Mouse (Mus musculus): Measurements from ENCODE around the gene Rgs5. TPM values are rescaled to one million over a fixed set of nuclear protein-coding genes. Genes with fewer than 3 reads are reported as not detected.

Rgs5 gene
- 100 to 1,000 TPM; 120 to 184 (median 133) TPM for total RNA-seq (2022)

DNA sequence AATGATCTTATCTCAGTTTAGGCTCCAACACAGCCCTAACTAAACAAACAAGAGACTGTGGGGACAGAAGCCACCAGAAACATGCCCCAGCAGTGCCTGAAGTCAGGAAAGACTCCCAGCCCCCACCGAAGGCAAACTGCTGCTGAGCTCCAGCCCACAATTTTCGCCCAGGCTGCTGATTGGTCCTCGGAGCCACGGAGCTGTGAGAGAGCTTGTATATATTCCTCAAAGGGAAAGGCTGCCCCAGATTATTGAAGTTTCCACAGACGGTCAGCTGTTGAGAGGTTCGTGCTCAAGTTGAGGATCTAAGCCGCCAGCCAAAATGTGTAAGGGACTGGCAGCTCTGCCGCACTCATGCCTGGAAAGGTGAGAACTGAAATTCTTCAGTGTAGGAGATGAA is at the start of gene Rgs5:
Gene Rgs5 (plus strand): TSS at position 246 of the 400 bp plus-strand sequence.
- DNase-seq (ENCODE audit: low spot score in 2 of 2), result peak in 1 of 2 experiments; percentile 16

DNA sequence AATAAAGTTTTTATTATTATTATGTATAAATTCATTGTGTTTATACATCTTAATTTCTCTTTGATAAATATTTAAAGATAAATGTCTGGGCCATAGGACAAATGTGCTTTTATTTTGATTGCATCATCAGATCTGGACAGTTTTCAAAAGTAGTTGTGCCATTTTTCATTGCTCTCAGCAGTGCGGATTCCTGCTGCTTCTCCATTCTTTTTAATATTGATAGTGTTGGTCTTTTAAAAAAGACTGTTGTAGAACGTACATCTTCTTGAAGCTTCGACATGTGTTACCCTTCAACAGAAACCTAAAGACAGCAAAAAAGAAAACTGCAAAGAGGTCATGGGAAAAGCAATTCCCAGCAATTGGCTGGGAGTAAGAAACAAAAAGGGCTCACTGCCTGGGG is 49.1 kb upstream of the Rgs5 start:
- DNase-seq (ENCODE audit: low spot score in 2 of 2), result no peak

DNA sequence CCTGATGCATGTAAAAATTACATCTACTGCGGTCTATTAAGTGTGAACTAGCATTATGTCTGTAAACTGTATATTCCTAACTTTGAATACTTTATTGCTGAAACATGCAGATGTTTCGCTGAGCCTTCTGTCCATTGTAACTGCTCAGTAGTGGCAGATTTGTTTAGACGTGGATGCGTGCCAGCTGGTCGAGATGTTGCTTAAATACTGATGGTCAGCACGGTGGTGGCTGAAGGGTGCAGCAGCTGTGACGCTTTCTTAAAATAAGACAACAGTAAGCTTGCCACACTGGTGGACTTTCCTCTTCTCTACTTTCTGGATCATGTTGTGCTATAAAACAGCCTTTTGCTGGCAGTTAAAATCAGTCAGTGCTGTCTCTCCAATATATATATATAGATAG is 25.6 kb upstream of the Rgs5 start:
- DNase-seq (ENCODE audit: low spot score in 2 of 2), result no peak

DNA sequence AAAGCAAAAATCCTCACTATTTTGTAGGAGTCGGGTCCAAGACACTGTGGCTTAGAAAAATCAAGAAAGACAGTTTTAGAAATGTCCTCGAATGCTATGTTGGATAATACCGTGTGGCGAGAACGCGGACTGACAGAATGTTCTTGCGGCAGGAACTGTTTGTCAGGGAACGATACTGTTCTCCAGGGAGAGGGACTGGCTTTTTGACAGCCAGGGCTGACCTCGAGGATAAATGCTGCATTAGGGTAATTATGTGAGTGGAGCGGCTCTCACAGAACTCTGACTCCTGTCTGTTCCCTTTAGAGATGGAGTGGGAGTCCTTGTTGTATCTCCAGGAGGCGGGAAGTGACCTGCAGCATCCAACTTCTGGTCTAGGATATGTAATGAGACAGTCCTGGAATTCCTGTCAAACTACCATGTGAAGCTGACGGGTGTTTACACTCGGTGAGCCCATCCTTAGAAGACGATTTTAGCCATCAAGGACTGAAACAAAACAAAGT is 18.0 kb upstream of the Rgs5 start:
- DNase-seq (ENCODE audit: low spot score in 2 of 2), result peak in 1 of 2 experiments; percentile 11

DNA sequence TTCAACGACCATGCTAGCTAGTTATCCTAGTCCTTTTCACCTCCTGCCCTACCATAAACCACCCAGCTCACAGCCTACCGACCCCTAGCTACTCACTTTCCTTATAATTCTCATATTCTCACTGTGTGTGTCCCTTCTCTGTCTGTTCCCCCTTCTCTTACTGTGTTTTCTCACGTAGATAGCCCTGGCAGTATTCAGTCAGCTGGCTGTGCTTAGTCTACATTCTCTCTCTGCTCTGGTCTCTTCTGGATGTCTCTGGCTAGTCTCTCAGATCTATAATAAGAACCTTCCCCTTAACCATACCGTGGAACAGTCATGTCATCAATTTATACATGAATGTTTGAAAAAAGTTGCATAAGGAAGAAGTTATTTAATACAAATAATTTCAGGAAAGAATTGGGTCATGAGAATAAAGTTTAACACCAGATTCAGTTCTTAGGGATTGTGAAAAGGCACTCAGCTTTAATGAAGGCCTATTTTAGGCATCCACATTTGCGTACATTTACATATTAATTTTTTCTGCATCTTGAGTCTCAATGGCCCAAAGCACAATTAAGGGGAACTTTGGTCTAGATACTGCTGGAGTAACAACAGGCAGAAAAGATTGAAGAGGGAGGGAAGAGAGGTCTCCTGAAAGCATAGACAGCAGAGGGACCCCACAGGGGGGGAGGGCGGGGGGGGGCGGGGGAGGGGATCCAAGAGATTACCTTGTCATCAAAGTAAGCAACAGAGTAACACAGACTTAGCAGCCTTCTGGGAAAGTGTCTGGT is 10.2 kb upstream of the Rgs5 start:
- no peak for DNase-seq (ENCODE audit: low spot score in 2 of 2)

DNA sequence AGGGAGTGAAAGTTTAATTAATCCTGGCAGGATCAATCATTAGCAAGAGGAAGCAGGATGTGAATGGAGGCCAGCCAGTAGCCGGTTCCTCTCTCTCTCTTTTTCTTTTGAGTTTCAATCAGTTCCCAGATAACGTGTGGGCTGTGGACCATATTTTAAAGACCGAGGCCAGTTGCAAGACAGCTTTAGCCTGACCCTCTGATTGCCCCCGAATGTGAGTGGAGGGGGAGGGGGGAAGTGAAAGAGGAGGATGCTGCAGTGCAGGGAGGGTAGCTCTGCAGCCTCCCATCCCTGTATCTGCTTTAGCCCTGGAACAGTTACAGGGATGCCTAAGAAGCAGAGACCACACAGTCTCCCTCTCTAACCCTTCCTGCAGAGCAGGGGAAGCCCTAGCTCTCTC is 4.2 kb downstream of the Rgs5 start:
- DNase-seq (ENCODE audit: low spot score in 2 of 2), result no peak

DNA sequence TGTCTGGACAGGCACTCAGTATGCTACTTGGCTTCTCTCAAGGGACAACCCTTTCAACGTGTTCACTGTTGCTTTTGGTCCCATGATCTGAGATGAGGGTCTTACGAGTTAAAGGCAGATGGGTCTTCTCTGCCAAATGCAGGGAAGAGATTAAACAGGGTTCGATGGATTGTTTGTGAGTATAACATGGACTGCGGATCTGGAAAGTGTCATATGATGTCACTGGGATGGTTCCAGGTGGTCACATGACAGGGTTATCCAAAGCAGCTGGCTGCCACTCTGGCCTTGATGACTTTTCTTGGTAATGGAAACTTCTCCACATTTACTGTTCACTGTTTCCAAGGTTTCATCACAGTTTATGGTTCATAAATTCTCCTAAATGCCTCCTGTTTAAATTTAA is 12.0 kb downstream of the Rgs5 start:
- DNase-seq (ENCODE audit: low spot score in 2 of 2), result no peak

DNA sequence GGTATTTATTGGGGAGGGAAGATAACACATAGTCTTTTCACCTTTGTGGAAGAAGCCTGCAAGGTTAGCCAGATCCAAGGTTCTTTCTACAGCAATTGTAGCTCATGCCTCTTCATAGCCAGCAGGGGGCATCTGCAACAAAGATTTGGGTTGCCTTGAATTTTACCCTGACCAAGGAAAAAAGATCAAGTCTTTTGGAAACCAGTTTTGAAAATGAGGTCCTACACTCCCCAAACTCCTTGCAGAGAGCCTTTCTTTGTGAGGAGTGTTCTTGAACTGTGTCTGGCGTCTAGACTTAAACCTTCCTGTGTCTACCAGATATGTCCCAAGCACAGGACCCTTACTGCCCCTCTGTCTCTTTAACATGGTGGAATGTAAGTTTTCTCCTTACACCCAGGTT is 15.4 kb downstream of the Rgs5 start:
- DNase-seq (ENCODE audit: low spot score in 2 of 2), result no peak

DNA sequence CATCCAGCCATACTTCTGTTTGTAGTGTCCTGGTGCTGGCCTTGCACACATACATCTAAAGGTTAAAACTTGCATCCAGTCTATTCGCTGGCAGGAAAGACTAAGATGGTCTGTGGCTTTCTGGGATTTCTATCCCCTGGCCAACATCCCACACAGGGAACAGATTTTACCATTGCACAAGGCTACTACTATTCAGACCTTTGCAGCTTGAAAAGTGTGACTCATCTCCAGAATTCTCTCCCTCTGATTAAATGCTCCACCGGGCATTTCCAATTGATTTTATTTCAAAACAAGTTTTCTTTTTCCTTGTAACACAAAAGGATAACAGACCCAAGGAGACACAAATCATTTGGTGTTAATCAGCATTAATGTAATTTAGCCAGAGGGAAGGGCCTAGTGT is 16.5 kb downstream of the Rgs5 start:
- DNase-seq (ENCODE audit: low spot score in 2 of 2), result no peak

DNA sequence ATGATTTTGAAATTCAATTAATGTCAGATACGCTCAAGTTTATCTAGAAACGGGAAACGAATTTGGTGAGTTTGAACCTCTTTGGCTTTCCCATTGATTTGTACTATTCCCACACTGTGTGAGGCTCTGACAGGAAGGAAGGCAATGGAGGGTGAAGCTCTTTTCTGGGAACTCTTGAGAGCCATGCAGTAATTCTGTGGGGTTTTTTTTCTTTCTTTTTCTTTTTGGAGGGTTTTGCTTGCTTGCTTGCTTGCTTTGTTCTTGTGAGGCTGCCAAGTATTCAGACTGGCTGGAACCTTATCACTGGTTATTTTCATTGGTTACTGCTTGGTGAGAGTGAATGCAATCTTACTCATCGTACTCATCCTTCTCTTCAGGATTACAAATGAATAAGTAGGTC is 17.0 kb downstream of the Rgs5 start:
- no peak for DNase-seq (ENCODE audit: low spot score in 2 of 2)

DNA sequence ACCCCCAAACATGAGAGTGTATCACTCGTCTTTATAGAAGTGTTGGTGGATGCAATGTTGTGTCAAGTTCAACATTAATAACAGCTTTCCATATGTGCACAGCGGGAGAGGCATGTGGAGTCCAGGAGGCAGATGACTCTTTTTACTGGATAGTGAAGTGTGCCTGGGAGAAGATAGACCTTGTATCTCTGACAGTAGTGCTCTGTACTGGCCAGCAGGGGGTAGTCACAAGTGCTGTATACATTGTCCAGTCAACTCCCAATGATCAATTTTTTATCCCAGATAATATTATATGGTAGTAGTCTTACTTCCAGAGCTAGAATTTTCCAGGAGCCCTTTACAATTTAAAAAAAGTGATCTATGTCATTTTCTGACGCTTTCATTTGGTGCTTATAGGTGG is 18.8 kb downstream of the Rgs5 start:
- no peak for DNase-seq (ENCODE audit: low spot score in 2 of 2)

DNA sequence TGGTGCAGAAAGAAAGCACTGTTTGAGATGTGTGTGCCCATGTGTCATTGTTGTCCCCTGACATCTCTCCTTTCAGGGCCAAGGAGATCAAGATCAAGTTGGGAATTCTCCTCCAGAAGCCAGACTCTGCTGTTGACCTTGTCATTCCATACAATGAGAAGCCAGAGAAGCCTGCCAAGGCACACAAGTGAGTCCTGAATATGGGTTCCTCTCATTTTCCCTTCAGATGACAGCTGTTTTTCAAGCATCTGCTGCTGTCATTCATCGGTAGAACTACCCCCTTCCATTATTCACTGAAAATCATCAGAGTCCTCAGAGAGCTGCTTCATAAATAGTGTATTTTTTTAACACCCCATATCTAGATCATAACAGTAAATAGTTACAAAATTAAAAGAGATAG is 21.4 kb downstream of the Rgs5 start:
- DNase-seq (ENCODE audit: low spot score in 2 of 2), result no peak

DNA sequence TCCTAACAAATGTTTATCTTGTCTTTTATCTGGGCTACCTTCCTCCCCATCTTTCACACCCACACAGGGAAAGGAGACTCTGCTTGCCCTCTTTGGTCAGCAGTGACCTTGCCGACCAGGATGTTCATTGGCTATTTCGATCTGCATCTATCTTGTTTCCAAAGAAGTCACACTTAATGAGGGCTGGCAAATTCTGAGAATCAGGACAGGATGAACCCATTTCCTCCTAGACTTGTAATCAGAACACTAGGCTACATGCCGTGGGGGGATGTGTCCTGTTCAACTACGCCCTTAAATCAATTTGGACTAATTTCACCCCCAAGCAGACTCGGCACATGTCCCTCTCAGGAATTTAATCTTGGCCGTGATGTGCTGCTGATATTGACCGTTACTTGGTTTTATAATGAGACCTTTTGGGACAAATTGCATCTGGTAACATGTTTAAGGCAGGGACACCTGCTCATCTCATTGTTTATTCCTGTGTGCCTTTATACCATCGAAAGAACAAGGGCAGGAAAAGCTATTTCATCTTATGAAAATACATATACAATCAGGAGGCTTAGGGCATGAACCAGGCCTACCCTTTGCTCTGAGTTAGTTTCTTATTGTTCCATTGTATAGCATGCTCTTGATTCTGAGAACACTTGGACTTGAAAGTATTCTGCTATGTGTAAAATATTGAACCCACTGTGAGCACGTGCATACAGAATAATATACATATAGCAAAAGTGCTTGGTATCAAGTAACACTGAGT is 25.3 kb downstream of the Rgs5 start:
- DNase-seq (ENCODE audit: low spot score in 2 of 2), result no peak

DNA sequence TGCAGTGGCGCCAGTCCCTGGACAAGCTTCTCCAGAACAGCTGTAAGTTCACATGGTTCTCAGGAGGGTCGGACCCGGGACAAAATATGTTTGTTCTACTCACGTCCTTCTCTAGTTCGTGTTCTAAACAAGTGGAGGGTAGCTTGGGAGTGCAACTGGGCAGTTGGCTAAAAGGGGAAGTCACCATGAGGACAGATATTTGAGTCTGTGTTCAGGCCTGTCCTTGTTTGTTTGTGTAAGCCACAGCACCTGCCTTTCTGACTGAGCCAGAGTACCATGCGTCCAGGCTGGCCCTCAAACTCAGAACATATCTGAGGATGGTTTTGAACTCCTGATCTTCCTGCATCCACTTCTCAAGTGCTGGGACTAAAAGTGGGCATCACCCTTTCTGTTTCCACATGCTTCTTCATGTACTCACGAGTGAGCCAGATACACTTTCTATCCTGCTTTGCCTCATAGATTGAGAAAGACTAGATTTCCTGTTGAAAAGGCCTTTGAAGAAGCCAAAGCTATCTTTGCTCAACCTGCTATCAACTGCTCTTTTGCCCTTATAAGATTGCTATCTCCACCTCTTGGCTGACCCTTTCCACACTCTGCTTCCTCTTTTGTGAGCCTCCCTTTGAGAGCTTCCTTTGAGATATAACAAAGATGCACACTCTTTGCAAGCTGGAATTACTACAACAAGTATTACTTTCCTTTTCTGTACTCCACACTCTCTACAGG is 27.6 kb downstream of the Rgs5 start:
- DNase-seq (ENCODE audit: low spot score in 2 of 2), result no peak

DNA sequence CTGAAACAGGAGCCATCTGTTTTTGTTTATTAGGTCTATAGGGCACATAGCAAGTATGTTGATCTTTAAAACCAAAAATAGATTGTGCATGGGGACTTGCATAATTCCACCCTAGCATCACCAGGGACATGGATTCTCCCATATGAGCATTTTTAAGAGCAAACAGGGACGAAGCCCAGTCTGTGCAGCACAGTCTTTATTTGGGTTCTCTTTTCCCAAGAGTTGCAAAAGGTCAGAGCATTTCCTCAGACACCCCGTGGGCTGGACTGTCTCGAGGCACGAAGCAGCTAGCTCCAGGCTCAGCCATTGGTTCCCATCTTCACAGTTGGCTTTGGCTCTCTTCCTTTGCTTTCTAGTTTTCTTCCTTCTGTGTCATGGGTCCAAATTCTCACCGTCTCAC is 30.0 kb downstream of the Rgs5 start:
- DNase-seq (ENCODE audit: low spot score in 2 of 2), result no peak

DNA sequence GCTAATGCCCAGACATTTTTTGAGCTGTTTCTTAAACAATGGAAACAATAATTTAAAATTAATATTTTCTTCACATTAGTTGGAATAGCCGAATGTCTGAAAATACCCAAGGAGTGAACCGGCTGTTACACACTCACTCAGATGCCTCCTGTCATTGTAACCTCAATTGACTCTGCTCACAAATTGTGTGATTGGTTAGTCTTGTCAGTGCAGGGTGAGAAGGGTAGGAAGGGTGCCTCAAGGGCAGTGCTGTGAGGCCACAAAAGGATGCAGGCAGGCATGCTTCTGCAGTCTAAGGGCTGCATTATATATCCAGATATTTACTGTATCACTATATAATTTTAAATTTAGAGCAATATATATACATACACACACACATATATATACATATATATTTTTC is 37.7 kb downstream of the Rgs5 start:
- no peak for DNase-seq (ENCODE audit: low spot score in 2 of 2)

DNA sequence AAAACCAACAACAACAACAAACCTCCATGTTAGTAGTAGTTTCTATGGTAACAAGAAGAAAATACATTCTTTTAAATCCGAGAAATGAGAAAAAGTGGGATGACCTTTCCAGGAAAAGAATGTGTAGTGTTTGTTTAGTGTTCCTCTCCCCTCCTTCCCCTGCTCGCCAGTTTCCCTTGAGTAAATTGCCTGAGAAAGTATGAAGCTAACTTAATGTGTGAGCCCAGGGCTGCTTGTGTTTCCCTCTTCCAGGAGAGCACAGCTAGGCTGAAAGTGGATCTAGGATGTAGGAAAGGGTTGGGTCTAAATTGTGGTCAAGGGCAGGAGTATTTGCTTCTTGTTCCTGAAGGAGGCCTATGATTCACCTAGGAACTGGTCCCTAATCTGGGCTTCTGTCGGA is 38.2 kb downstream of the Rgs5 start:
- no peak for DNase-seq (ENCODE audit: low spot score in 2 of 2)

DNA sequence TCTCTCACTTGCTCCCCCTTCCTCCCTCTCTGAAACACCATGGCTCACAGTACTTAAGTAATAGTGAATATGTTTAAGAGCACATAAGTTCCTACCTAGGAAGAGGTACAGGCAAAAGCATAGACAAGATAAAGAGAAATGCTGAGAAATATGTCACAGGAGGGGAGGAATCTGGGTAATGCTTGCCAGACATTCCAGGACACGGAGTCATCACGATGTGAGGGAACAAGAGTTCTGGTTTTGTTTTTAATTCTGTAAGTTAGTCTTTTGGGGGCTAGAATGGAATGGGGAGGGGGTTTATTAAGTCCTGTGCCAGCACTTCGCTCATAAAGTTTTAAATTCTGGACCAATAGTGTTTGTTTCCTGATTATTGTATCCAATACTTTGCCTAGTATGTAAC is 40.1 kb downstream of the Rgs5 start:
- no peak for DNase-seq (ENCODE audit: low spot score in 2 of 2)

DNA sequence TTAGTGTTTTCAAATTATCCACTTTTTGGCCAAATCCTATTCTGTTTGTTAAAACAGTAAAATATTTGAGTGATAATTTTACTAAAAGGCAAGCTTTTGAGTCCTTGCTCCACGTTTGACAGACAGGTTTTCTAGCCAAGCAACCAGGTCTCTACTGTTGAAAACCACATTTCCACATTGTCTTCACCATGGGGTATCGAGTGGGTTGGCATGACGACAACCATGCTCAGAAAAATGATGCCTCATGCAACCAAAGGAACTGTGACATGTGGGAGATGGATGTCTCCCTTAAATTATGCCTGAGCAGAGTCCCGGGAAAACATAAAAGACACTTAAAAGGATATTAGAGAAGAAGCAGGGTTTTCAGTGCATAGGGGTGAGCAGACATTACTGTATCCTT is 41.9 kb downstream of the Rgs5 start:
- no peak for DNase-seq (ENCODE audit: low spot score in 2 of 2)

DNA sequence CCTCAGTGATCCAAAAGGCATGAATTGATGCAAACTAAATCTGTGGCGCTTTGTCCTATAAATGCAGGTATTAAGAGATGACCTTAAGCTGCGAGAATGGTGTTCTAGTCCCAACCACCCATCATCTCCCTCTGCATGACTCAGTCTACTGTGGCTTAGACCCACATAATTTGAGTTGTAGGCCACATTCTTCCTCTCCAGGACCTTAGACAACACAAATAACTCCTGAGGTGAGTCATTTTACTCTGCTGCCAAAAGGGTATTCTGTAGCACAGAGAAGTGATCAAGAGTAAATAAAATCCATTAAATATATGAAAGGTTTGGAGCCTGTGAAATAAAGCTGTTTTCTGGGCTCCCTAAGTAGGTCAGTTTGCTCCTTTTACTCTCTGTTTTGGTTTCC is 43.9 kb downstream of the Rgs5 start:
- DNase-seq (ENCODE audit: low spot score in 2 of 2), result no peak

DNA sequence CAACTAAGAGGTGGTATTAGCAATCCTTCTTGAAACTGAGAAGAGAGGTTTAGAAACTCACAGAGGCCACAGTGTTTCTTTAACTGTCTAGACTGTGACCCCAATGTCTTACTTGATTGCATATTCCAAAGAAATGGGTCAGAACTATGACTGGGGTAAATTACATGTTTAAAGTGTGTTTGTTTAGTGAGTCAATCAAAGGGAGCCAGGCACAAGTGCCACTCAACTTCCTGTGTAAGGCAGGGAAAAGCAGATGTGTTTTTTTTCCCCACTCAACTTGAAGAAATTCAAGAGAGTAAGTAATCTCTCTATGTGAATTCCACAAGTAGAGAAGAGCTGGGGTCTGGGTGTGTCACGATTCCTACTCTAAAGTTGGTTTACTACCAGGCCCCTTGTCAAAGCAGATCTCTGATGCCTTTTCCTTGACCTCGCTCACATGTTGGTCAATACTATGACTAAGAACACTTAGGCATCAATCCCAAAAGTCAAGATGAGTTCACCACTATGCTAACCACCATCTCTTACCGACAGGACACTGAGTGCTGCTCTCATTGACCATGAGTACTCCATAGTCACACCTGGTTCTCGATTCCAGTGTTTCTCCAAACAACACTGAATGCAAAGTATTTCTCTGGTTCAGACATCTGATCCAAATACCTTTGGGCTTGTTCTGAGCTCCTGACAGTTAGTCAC is 49.2 kb downstream of the Rgs5 start:
- no peak for DNase-seq (ENCODE audit: low spot score in 2 of 2)

DNA sequence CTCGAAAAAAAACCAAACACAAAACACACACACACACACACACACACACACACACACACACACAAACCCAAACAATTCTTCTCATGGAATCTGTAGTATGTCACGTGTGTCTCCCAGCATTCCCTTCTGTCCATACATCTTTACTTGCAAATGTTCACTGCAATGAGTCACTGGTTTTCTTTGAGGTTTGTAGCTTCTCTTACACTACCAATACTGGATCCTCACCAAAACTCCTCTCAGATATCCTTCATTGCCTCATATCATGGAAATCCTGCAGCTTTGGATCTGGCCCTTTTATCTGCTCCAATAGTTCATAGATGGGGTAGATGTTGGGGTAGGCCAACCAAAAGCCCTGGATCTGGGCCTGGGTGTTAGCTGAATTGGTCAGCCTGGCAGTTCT is 66.5 kb downstream of the Rgs5 start:
- DNase-seq (ENCODE audit: low spot score in 2 of 2), result no peak
